Mouse (Mus musculus) heart, adult 2 months (tissue): ENCODE results near the gene Kxd1.

Experiments
- CTCF ChIP-seq: fragments of 200-600 bp; IDR thresholded peaks from 2 replicates; pipeline ENCODE4 v1.8.1; 2022; ENCODE audit warnings: antibody characterized with exemption, mild to moderate bottlenecking, moderate library complexity
- POLR2A ChIP-seq: fragments of 200-500 bp; IDR thresholded peaks from 2 replicates; pipeline ENCODE4 v1.6.1; 2011; ENCODE audit warnings: mild to moderate bottlenecking, low read depth, low read length, control low read depth; ENCODE audit not compliant: insufficient read depth

DNA sequence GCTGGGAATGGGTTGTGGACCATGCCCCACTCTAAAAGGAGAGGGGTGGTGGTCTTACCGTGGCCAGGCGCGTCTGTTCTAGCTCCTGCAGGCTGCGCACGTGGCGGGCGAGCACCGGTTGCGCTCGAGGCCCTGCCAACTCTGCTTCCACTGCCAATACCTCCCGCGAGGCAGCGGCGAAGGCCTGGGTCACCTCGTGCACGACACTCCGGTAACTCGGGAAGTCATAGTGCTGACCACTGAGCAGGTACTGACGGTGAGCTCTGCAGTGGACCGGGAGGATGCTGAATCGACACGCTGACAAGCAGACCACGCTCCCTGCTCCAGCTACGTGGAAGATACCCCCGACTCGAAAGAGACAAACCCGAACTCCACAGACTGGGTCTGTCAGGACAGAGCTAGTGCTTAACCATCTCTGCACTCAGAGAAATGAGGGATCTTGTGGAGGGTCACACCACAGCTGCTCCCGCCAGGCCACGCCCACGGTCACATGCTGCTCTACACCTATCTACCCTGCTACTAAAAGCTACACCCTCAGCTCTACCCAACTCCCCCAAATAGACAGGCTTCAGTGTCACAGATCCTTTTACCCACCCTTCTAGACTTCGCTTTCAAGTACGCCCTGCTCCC lies 21.9 kb downstream of the Kxd1 start:
- TF ChIP-seq CTCF (no peak), POLR2A (no peak)
